Mouse (Mus musculus): ENCODE results near the gene Siglec1. TPM values are rescaled to one million over a fixed set of nuclear protein-coding genes. Genes with fewer than 3 reads are reported as not detected.

Gene Siglec1
- polyA plus RNA-seq, 1 experiment from 2014 or later = 0.34 TPM

Small RNA genes lying within 50 kb of the gene (microRNA-seq; reads per million reads assigned to microRNA genes)
- gene Mir6973b = not detected

Other genes starting within 250 kb of the Siglec1 start
- 29.3 and 30.8 TPM in 2 replicates for gene 4930402H24Rik, start 180.4 kb downstream of the Siglec1 start, polyA plus RNA-seq (2015; fragmentation: Nextera tagmentation; extraction: Ambion mirVana)
- gene Atrn, start 180.3 kb downstream of the Siglec1 start, polyA plus RNA-seq (2015; fragmentation: Nextera tagmentation; extraction: Ambion mirVana) = 5.0 and 5.8 TPM in 2 replicates
- 8.2 and 9.3 TPM in 2 replicates for gene Gfra4, start 43.7 kb downstream of the Siglec1 start, polyA plus RNA-seq (2015; fragmentation: Nextera tagmentation; extraction: Ambion mirVana)
- 6.5 and 7.1 TPM in 2 replicates for gene Adam33, start 23.0 kb downstream of the Siglec1 start, polyA plus RNA-seq (2015; fragmentation: Nextera tagmentation; extraction: Ambion mirVana)
- gene Hspa12b, start 40.5 kb upstream of the Siglec1 start, polyA plus RNA-seq (2015; fragmentation: Nextera tagmentation; extraction: Ambion mirVana) = 16.0 and 17.2 TPM in 2 replicates
- not detected in 2 replicates for gene Gm11037, start 46.7 kb upstream of the Siglec1 start, polyA plus RNA-seq (2015; fragmentation: Nextera tagmentation; extraction: Ambion mirVana)
- gene 1700037H04Rik, start 73.3 kb upstream of the Siglec1 start, polyA plus RNA-seq (2015; fragmentation: Nextera tagmentation; extraction: Ambion mirVana) = 57.9 and 63.5 TPM in 2 replicates
- gene Cenpb, start 93.3 kb upstream of the Siglec1 start, polyA plus RNA-seq (2015; fragmentation: Nextera tagmentation; extraction: Ambion mirVana) = 8.4 and 9.5 TPM in 2 replicates
- gene Cdc25b, start 100.2 kb upstream of the Siglec1 start, polyA plus RNA-seq (2015; fragmentation: Nextera tagmentation; extraction: Ambion mirVana) = 61.0 TPM in 2 replicates
- 6.5 and 8.8 TPM in 2 replicates for gene Spef1, start 100.5 kb upstream of the Siglec1 start, polyA plus RNA-seq (2015; fragmentation: Nextera tagmentation; extraction: Ambion mirVana)
- gene Ap5s1, start 120.3 kb upstream of the Siglec1 start, polyA plus RNA-seq (2015; fragmentation: Nextera tagmentation; extraction: Ambion mirVana) = 29.0 and 29.7 TPM in 2 replicates
- 20.6 and 22.7 TPM in 2 replicates for gene Mavs, start 147.3 kb upstream of the Siglec1 start, polyA plus RNA-seq (2015; fragmentation: Nextera tagmentation; extraction: Ambion mirVana)
- gene Pank2, start 175.7 kb upstream of the Siglec1 start, polyA plus RNA-seq (2015; fragmentation: Nextera tagmentation; extraction: Ambion mirVana) = 24.5 and 28.4 TPM in 2 replicates

Measured in lung, embryonic 16.5 days (tissue).